Mouse (Mus musculus): ENCODE data around the gene Tex46. TPM values are rescaled to one million over a fixed set of nuclear protein-coding genes. Genes with fewer than 3 reads are reported as not detected.

Tex46 gene
- polyA plus RNA-seq, 1 experiment from 2014 or later, result not detected

DNA sequence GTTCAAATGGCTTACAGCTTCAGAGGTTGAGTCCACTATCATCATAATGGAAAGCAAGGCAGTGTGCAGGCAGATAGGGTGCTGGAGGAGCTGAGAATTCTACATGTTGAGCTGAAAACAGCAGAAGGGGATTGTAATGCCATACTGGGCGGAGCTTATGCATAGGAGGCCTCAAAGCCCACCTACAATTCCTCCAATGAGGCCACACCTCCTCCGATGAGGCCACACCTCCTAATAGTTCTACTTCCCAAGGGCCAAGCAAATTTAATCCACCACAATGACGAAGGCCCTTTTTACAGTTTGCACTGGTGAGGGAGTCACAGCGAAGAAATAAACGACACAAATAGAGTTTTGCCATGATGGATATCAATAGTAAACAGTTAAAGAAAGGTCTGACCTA, 26.3 kb downstream of the Tex46 start:
- Histone ChIP-seq H3K27ac (no peak overlapping the region), H3K9me3 (replicated peaks) (no peaks in the 10 kb centered on the region), H3K4me1 (peaks cover 25% of the 10 kb centered on the region), H3K4me2 (no peak overlapping the region), H3K9ac (no peak overlapping the region), H3K27me3 (peaks cover 40% of the 10 kb centered on the region), H3K36me3 (ENCODE audit: poor library complexity, severe bottlenecking) (no peaks in the 10 kb centered on the region), H3K4me3 (no peak overlapping the region)
- no peak for ATAC-seq
- 59% methylated on average over 5 of the region's 5 CpGs for WGBS

GRCm38 (mm10) chr4:136636983-136637562, 26.8 kb downstream of the Tex46 start:
- Histone ChIP-seq H3K36me3 (ENCODE audit: poor library complexity, severe bottlenecking) (no peaks in the 10 kb centered on the region), H3K27me3 (peaks cover 40% of the 10 kb centered on the region), H3K4me2 (peak overlapping the region; percentile 84), H3K4me3 (peak overlapping the region; percentile 49), H3K27ac (no peak overlapping the region), H3K9me3 (replicated peaks) (no peaks in the 10 kb centered on the region), H3K9ac (peak overlapping the region; percentile 64), H3K4me1 (peaks cover 24% of the 10 kb centered on the region)
- WGBS, result 13% methylated on average over 37 of the region's 37 CpGs
- ATAC-seq, result peak; percentile 65

- 2% methylated on average over 76 of the region's 76 CpGs for WGBS
- Histone ChIP-seq H3K27ac (no peak overlapping the region), H3K4me2 (peak overlapping the region; percentile 84), H3K9me3 (replicated peaks) (no peaks in the 10 kb centered on the region), H3K9ac (peak overlapping the region; percentile 64), H3K4me1 (peaks cover 24% of the 10 kb centered on the region), H3K27me3 (peaks cover 39% of the 10 kb centered on the region), H3K36me3 (ENCODE audit: poor library complexity, severe bottlenecking) (no peaks in the 10 kb centered on the region), H3K4me3 (peak overlapping the region; percentile 49)
- peak; percentile 81 for ATAC-seq
These were observed 27.5 kb downstream of the Tex46 start for GRCm38 (mm10) chr4:136637563-136638229.

DNA sequence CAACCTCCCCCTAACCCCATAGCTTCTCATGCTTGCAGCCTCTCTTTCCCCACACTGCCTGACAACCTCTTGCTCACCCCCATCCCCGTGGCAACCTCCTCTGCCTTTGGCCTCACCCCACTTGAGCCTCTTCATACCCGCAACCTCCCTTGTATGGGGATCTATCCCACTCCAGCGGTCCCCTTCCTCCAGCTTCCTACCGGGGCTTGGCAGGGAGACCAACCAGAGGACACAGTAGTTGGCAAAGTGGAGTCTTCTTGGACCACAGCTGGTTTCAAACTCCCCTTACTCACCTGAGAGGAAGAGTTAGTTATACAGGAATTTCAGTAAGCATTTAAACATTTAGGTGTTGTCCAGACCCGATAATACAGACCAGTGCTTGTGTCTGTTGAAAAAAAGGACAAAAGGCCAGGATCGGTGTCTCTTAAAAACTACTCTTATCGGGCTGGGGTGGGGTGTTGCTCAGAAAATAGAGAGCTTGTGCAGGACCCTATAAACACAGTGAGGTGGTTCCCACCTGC, 28.1 kb downstream of the Tex46 start:
- Histone ChIP-seq H3K27ac (no peak overlapping the region), H3K4me1 (peaks cover 24% of the 10 kb centered on the region), H3K4me3 (peak overlapping the region; percentile 49), H3K36me3 (ENCODE audit: poor library complexity, severe bottlenecking) (no peaks in the 10 kb centered on the region), H3K9ac (no peak overlapping the region), H3K4me2 (peak overlapping the region; percentile 84), H3K27me3 (peaks cover 36% of the 10 kb centered on the region), H3K9me3 (replicated peaks) (no peaks in the 10 kb centered on the region)
- WGBS, result 23% methylated on average over 7 of the region's 7 CpGs
- no peak for ATAC-seq

GRCm38 (mm10) chr4:136638890-136639289, 28.7 kb downstream of the Tex46 start:
- Histone ChIP-seq H3K9me3 (replicated peaks) (no peaks in the 10 kb centered on the region), H3K9ac (peak overlapping the region; percentile 43; the same call in 1 of the 2 replicates), H3K4me1 (peaks cover 24% of the 10 kb centered on the region), H3K4me2 (peak overlapping the region; percentile 41), H3K27ac (no peak overlapping the region), H3K4me3 (0 out of 2 replicates have a peak overlapping the region, but pooled peaks have one; percentile 4), H3K36me3 (ENCODE audit: poor library complexity, severe bottlenecking) (no peaks in the 10 kb centered on the region), H3K27me3 (peaks cover 36% of the 10 kb centered on the region)
- no peak; the same call in 1 of the 2 replicates for ATAC-seq
- 3% methylated on average over 10 of the region's 10 CpGs for WGBS

DNA sequence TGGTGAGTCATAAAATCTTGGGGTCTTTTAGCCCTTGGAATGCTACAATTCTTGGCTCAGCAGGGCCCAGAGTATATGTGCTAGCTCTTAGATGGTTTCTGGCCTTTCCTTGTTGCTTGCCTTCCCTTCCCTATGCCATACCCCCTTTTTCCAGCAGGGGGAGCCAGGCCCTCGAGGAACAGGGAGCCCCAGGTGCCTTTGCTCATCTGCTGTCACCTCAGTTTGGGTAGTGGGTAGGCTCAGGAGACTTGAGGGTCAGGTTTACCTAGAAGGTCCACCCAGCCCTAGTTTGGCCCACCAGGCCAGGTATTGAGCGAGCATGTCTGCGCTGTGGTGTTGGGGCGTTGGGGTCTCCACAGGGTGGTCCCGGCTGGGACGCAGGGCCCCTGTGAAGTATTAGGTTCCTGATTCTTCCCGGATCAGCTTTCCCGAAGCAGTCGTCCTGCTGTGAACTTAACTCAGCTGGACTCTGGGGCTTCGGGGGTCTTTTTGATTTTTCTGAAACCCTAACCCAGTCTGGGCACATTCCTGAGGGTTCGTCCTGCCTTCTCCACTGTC, 38.8 kb downstream of the Tex46 start:
- Histone ChIP-seq H3K27me3 (no peaks in the 10 kb centered on the region), H3K27ac (no peak overlapping the region), H3K4me1 (peaks cover 30% of the 10 kb centered on the region), H3K4me2 (no peak overlapping the region), H3K4me3 (no peak overlapping the region), H3K9me3 (replicated peaks) (0 out of 2 replicates have a peak, but pooled peaks cover 6% of the 10 kb centered on the region), H3K36me3 (ENCODE audit: poor library complexity, severe bottlenecking) (peaks cover 9% of the 10 kb centered on the region), H3K9ac (no peak overlapping the region)
- WGBS, result 18% methylated on average over 11 of the region's 11 CpGs
- ATAC-seq, result peak; percentile 11; the same call in 1 of the 2 replicates

GRCm38 (mm10) chr4:136649480-136650196, 39.4 kb downstream of the Tex46 start:
- Histone ChIP-seq H3K9ac (no peak overlapping the region), H3K36me3 (ENCODE audit: poor library complexity, severe bottlenecking) (peaks cover 16% of the 10 kb centered on the region), H3K27me3 (no peaks in the 10 kb centered on the region), H3K4me3 (no peak overlapping the region), H3K4me1 (peaks cover 30% of the 10 kb centered on the region), H3K4me2 (no peak overlapping the region), H3K9me3 (replicated peaks) (0 out of 2 replicates have a peak, but pooled peaks cover 6% of the 10 kb centered on the region), H3K27ac (no peak overlapping the region)
- ATAC-seq, result no peak
- 39% methylated on average over 13 of the region's 13 CpGs for WGBS

DNA sequence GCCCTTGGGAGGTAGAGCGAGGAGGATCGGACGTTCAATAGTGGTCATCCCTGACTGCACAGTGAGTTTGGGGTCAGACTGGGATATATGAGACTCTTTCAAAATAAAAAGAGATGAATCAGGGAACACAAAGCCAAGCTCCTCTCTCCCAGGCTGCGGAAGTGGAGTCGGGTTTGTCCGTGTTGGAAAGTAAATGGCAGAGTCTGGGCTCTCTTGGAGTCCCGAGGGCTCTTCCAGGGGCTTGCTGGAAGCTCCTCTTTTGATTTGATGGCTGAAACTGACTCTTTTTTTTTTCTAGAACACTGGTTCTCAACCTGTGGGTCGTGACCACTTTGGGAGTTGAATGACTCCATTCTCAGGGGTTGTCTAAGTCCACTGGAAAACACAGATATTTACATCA, 40.0 kb downstream of the Tex46 start:
- H3K27ac ChIP-seq, result no peak overlapping the region
- WGBS, result 80% methylated on average over 8 of the region's 8 CpGs
- peaks cover 30% of the 10 kb centered on the region for H3K4me1 ChIP-seq
- H3K4me2 ChIP-seq, result no peak overlapping the region
- no peak for ATAC-seq
- no peak overlapping the region for H3K4me3 ChIP-seq
- H3K9ac ChIP-seq, result no peak overlapping the region
- H3K27me3 ChIP-seq, result no peaks in the 10 kb centered on the region
- H3K36me3 ChIP-seq (ENCODE audit: poor library complexity, severe bottlenecking), result peaks cover 22% of the 10 kb centered on the region
- H3K9me3 ChIP-seq (replicated peaks), result 0 out of 2 replicates have a peak, but pooled peaks cover 6% of the 10 kb centered on the region

GRCm38 (mm10) chr4:136651357-136651811, 41.1 kb downstream of the Tex46 start:
- peaks cover 30% of the 10 kb centered on the region for H3K4me1 ChIP-seq
- peaks cover 33% of the 10 kb centered on the region for H3K36me3 ChIP-seq (ENCODE audit: poor library complexity, severe bottlenecking)
- no peaks in the 10 kb centered on the region for H3K27me3 ChIP-seq
- WGBS, result 61% methylated on average over 3 of the region's 3 CpGs
- peak overlapping the region; percentile 80; the same call in 1 of the 2 replicates for H3K27ac ChIP-seq
- no peak overlapping the region for H3K9ac ChIP-seq
- H3K4me2 ChIP-seq, result no peak overlapping the region
- peak; percentile 42; the same call in 1 of the 2 replicates for ATAC-seq
- H3K9me3 ChIP-seq (replicated peaks), result 0 out of 2 replicates have a peak, but pooled peaks cover 6% of the 10 kb centered on the region
- H3K4me3 ChIP-seq, result no peak overlapping the region

DNA sequence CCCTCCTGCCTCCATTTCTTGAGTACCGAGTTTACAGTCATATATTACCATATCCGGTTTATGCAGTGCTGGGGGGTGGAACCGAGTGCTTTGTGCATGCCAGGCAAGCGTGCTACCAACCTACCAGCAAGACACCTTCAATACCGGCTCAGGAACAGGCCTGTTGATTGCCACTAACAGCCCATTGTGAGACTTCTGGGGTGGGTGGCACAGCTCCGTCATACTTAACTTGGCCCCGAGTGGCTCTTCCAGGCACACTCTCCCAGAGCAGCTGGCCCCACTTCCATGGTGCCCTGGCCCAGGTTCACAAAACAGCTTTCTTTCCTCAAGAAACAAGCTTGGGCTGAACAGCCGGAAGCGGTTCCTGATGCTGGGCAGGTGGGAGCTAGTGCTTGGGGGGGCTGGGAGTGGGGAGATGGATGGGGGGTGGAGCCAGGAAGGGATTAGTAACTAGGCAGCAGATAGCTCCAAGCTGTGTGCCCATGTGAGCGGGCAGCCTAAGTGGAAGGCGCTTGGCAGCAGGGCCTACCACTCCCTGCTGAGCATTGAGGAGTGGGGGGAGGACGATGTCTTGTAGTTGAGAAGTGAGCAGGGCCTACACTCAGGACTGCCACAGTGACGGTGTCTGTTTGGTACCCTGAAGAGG, 41.8 kb downstream of the Tex46 start:
- Histone ChIP-seq H3K9me3 (replicated peaks) (0 out of 2 replicates have a peak, but pooled peaks cover 2% of the 10 kb centered on the region), H3K4me3 (no peak overlapping the region), H3K4me2 (no peak overlapping the region), H3K27ac (peak overlapping the region; percentile 80), H3K4me1 (peaks cover 30% of the 10 kb centered on the region), H3K36me3 (ENCODE audit: poor library complexity, severe bottlenecking) (peaks cover 39% of the 10 kb centered on the region), H3K9ac (peak overlapping the region; percentile 1; the same call in 1 of the 2 replicates), H3K27me3 (no peaks in the 10 kb centered on the region)
- ATAC-seq, result peak; percentile 60
- 42% methylated on average over 13 of the region's 13 CpGs for WGBS

DNA sequence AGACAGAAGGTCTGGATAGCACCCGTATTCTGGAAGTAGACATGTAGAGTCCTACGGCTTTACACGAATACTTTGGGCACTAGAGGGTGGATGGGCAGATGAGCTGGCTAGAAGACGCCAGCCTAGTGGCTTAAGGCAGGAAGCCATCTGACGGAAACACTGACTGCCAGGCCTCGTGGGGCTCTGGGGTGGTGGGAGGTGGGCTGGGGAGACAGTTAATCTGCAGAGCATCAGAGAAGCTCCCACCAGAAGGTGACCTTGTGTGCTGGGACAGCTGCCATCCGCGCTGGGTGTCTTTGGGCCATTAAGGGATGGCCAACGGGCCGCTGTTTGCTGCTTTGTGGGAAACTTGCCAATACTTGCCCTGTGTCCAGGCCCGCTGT, 42.3 kb downstream of the Tex46 start:
- Histone ChIP-seq H3K27ac (peak overlapping the region; percentile 80), H3K4me3 (no peak overlapping the region), H3K36me3 (ENCODE audit: poor library complexity, severe bottlenecking) (peaks cover 44% of the 10 kb centered on the region), H3K27me3 (no peaks in the 10 kb centered on the region), H3K9ac (peak overlapping the region; percentile 1; the same call in 1 of the 2 replicates), H3K9me3 (replicated peaks) (no peaks in the 10 kb centered on the region), H3K4me2 (no peak overlapping the region), H3K4me1 (peaks cover 30% of the 10 kb centered on the region)
- WGBS, result 64% methylated on average over 11 of the region's 11 CpGs
- ATAC-seq, result no peak

All from forebrain, embryonic 13.5 days (tissue).